Comparison of ENCODE assay signal across 38 mouse cellular contexts in genomic region chr12:105239060-105239459, GRCm38 (mm10). TPM values are rescaled to one million over a fixed set of nuclear protein-coding genes. Genes with fewer than 3 reads are reported as not detected.
DNase-seq lines count a peak whose midpoint lies in the region; ATAC-seq and TF ChIP-seq lines count a peak whose summit lies in the region.
"Had no signal": no experiment of that assay in that cellular context is flagged by ENCODE, and none has a peak within 500 bp of the region (broad histone marks: within the 10 kb centered on the region; RNA-seq: fewer than 3 reads in every experiment).

No protein-coding gene starts in this region.

- DNase-seq in forebrain, postnatal 0 days, result peak; percentile 24
- DNase-seq in forebrain, embryonic 10.5 days (ENCODE audit: extremely low spot score, low spot score), result no peak
- no peak for DNase-seq in hindbrain, postnatal 0 days (ENCODE audit: low spot score)
- DNase-seq in brain, embryonic 14.5 days (ENCODE audit: low read depth), result peak; percentile 64
- DNase-seq in midbrain, postnatal 0 days (ENCODE audit: low spot score), result no peak
- DNase-seq in cerebellum, adult 2 months, result no peak
- DNase-seq: adrenal gland, postnatal 14 days; cerebellum, adult 18-20 months; cerebellum, postnatal 14 days; gastrocnemius, postnatal 14 days; heart, postnatal 36 days; kidney, adult 11 months; kidney, postnatal 14 days; layer of hippocampus, adult 9-11 months; liver; lung, adult 2 months; lung, postnatal 10 days; right cerebral cortex, adult 18-20 months; thymus, adult 2 months; thymus, postnatal 36 days had no signal

- no peaks in the 10 kb centered on the region for H3K9me3 ChIP-seq in forebrain, postnatal 0 days (ENCODE audit: low read length)
- H3K9me3 ChIP-seq in forebrain, embryonic 10.5 days, result peaks cover 3% of the 10 kb centered on the region; the same call in 1 of the 2 replicates
- no peaks in the 10 kb centered on the region for H3K9me3 ChIP-seq in hindbrain, embryonic 16.5 days (ENCODE audit: control insufficient read depth, low read length)
- no peaks in the 10 kb centered on the region for H3K9me3 ChIP-seq in hindbrain, postnatal 0 days (ENCODE audit: low read length)
- no peaks in the 10 kb centered on the region for H3K9me3 ChIP-seq in midbrain, postnatal 0 days (ENCODE audit: low read length)
- H3K9me3 ChIP-seq: heart, embryonic 10.5 days; heart, embryonic 15.5 days had no signal

- H3K36me3 ChIP-seq in forebrain, postnatal 0 days (ENCODE audit: insufficient read depth), result no peaks in the 10 kb centered on the region
- no peaks in the 10 kb centered on the region for H3K36me3 ChIP-seq in forebrain, embryonic 10.5 days (replicated peaks)
- no peaks in the 10 kb centered on the region for H3K36me3 ChIP-seq in hindbrain, embryonic 16.5 days (ENCODE audit: control insufficient read depth, insufficient read depth, low read length)
- H3K36me3 ChIP-seq in hindbrain, postnatal 0 days (ENCODE audit: insufficient read depth, low read length), result no peaks in the 10 kb centered on the region
- no peaks in the 10 kb centered on the region for H3K36me3 ChIP-seq in midbrain, postnatal 0 days (ENCODE audit: insufficient read depth, low read length)
- H3K36me3 ChIP-seq: heart, embryonic 10.5 days; heart, embryonic 15.5 days had no signal

- H3K27ac ChIP-seq in forebrain, postnatal 0 days (ENCODE audit: low read depth, low read length), result no peak overlapping the region
- no peak overlapping the region for H3K27ac ChIP-seq in forebrain, embryonic 10.5 days
- 0 out of 2 replicates have a peak overlapping the region, but pooled peaks have one; percentile 16 for H3K27ac ChIP-seq in hindbrain, embryonic 16.5 days (ENCODE audit: low read depth, low read length)
- no peak overlapping the region for H3K27ac ChIP-seq in hindbrain, postnatal 0 days
- peak overlapping the region; percentile 26 for H3K27ac ChIP-seq in midbrain, postnatal 0 days (ENCODE audit: low read depth, low read length)
- H3K27ac ChIP-seq in cerebellum, adult 2 months (ENCODE audit: insufficient read depth, low read length), result no peak overlapping the region
- H3K27ac ChIP-seq: heart, embryonic 10.5 days; heart, embryonic 15.5 days; liver, embryonic 14.5 days; macrophage had no signal

- H3K4me2 ChIP-seq in forebrain, postnatal 0 days (ENCODE audit: low read depth), result no peak overlapping the region
- H3K4me2 ChIP-seq in hindbrain, embryonic 16.5 days (ENCODE audit: low read length), result no peak overlapping the region
- no peak overlapping the region for H3K4me2 ChIP-seq in hindbrain, postnatal 0 days (ENCODE audit: low read depth, low read length)
- H3K4me2 ChIP-seq in midbrain, postnatal 0 days (ENCODE audit: low read depth, low read length, poor library complexity, severe bottlenecking), result no peak overlapping the region
- H3K4me2 ChIP-seq: heart, embryonic 15.5 days had no signal

- no peak overlapping the region for H3K9ac ChIP-seq in forebrain, postnatal 0 days
- H3K9ac ChIP-seq in hindbrain, embryonic 16.5 days (ENCODE audit: low read depth, low read length), result no peak overlapping the region
- H3K9ac ChIP-seq in hindbrain, postnatal 0 days (replicated peaks; ENCODE audit: low read length), result no peak overlapping the region
- no peak overlapping the region for H3K9ac ChIP-seq in midbrain, postnatal 0 days (replicated peaks; ENCODE audit: low read length, poor library complexity, severe bottlenecking)
- H3K9ac ChIP-seq: heart, embryonic 15.5 days; liver, embryonic 14.5 days had no signal

- TF ChIP-seq CTCF in forebrain, postnatal 0 days (IDR thresholded peaks at IDR 0.05; ENCODE audit: low read depth), result no peak
- no peak for TF ChIP-seq CTCF in hindbrain, postnatal 0 days (IDR thresholded peaks at IDR 0.05; ENCODE audit: low read depth)
- TF ChIP-seq CTCF in brain, embryonic 14.5 days (IDR thresholded peaks at IDR 0.05; ENCODE audit: borderline replicate concordance, extremely low read depth, insufficient read depth, insufficient read length), result no peak
- TF ChIP-seq CTCF in midbrain, postnatal 0 days (IDR thresholded peaks at IDR 0.05), result no peak
- no peak for TF ChIP-seq CTCF in cerebellum, adult 2 months (IDR thresholded peaks at IDR 0.05; ENCODE audit: borderline replicate concordance, insufficient read depth, low read depth, low read length)

- TF ChIP-seq POLR2A in brain, embryonic 14.5 days (IDR thresholded peaks at IDR 0.05; ENCODE audit: borderline replicate concordance, extremely low read depth, insufficient read depth, insufficient read length, poor library complexity, severe bottlenecking), result no peak
- no peak for TF ChIP-seq POLR2A in cerebellum, adult 2 months (IDR thresholded peaks at IDR 0.05; ENCODE audit: borderline replicate concordance, insufficient read depth, low read length)

- peak; percentile 61; the same call in 1 of the 2 replicates for ATAC-seq in forebrain, postnatal 0 days
- ATAC-seq in hindbrain, embryonic 16.5 days, result 0 out of 2 replicates have a peak, but pooled peaks have one; percentile 25
- ATAC-seq in hindbrain, postnatal 0 days, result no peak
- no peak for ATAC-seq in midbrain, postnatal 0 days (ENCODE audit: low FRiP score)
- ATAC-seq: CD4-positive, CD25-positive, alpha-beta regulatory T cell, adult 4 months; inflammation-experienced regulatory T-cells, adult 6 months had no signal

- WGBS in forebrain, postnatal 0 days, result 34% methylated on average over 9 of the region's 9 CpGs
- WGBS in forebrain, embryonic 10.5 days, result 88% methylated on average over 9 of the region's 9 CpGs
- WGBS in hindbrain, embryonic 16.5 days, result 54% methylated on average over 9 of the region's 9 CpGs
- 48% methylated on average over 9 of the region's 9 CpGs for WGBS in hindbrain, postnatal 0 days
- 34% methylated on average over 9 of the region's 9 CpGs for WGBS in midbrain, postnatal 0 days
- WGBS in cerebellum, adult 2 months, result 72% methylated on average over 9 of the region's 9 CpGs

- no peak overlapping the region for H3K4me3 ChIP-seq in forebrain, postnatal 0 days (ENCODE audit: low read depth, low read length)
- no peak overlapping the region for H3K4me3 ChIP-seq in forebrain, embryonic 10.5 days
- H3K4me3 ChIP-seq in hindbrain, embryonic 16.5 days (ENCODE audit: low read length), result no peak overlapping the region
- no peak overlapping the region for H3K4me3 ChIP-seq in hindbrain, postnatal 0 days (ENCODE audit: low read length)
- no peak overlapping the region for H3K4me3 ChIP-seq in midbrain, postnatal 0 days (ENCODE audit: low read depth, low read length)
- no peak overlapping the region for H3K4me3 ChIP-seq in cerebellum, adult 2 months (replicated peaks; ENCODE audit: insufficient read depth, low read depth, low read length)
- H3K4me3 ChIP-seq: erythroblast, embryonic 14.5 days; heart, embryonic 10.5 days; heart, embryonic 15.5 days had no signal

- H3K4me1 ChIP-seq in forebrain, postnatal 0 days (ENCODE audit: insufficient read depth), result no peaks in the 10 kb centered on the region
- no peaks in the 10 kb centered on the region for H3K4me1 ChIP-seq in forebrain, embryonic 10.5 days
- H3K4me1 ChIP-seq in hindbrain, embryonic 16.5 days (ENCODE audit: control insufficient read depth, insufficient read depth, low read depth, low read length), result no peaks in the 10 kb centered on the region; the same call in 1 of the 2 replicates
- H3K4me1 ChIP-seq in hindbrain, postnatal 0 days (ENCODE audit: insufficient read depth, low read length), result no peaks in the 10 kb centered on the region
- H3K4me1 ChIP-seq in midbrain, postnatal 0 days (ENCODE audit: insufficient read depth, low read length), result peaks cover 5% of the 10 kb centered on the region; the same call in 1 of the 2 replicates
- H3K4me1 ChIP-seq in cerebellum, adult 2 months (ENCODE audit: control insufficient read depth, insufficient read depth, low read length), result no peaks in the 10 kb centered on the region
- H3K4me1 ChIP-seq: heart, embryonic 10.5 days; heart, embryonic 15.5 days had no signal

- no peaks in the 10 kb centered on the region for H3K27me3 ChIP-seq in forebrain, postnatal 0 days (ENCODE audit: insufficient read depth, low read length)
- H3K27me3 ChIP-seq in forebrain, embryonic 10.5 days (ENCODE audit: poor library complexity, severe bottlenecking), result no peaks in the 10 kb centered on the region
- no peaks in the 10 kb centered on the region for H3K27me3 ChIP-seq in hindbrain, embryonic 16.5 days (replicated peaks; ENCODE audit: control insufficient read depth, insufficient read depth, low read length)
- no peaks in the 10 kb centered on the region for H3K27me3 ChIP-seq in hindbrain, postnatal 0 days (ENCODE audit: insufficient read depth, low read length)
- H3K27me3 ChIP-seq in midbrain, postnatal 0 days (ENCODE audit: insufficient read depth, low read length), result no peaks in the 10 kb centered on the region
- H3K27me3 ChIP-seq in cerebellum, adult 2 months (ENCODE audit: control insufficient read depth, insufficient read depth, low read length), result no peaks in the 10 kb centered on the region
- H3K27me3 ChIP-seq: heart, embryonic 15.5 days had no signal

RNA-seq across cellular contexts. Expression of gene Tcl1, which starts 16.5 kb away (rescaled TPM):
- not detected in 2 replicates for total RNA-seq in forebrain, postnatal 0 days (2014; rRNA removed)
- polyA plus RNA-seq in forebrain, postnatal 0 days (2015; fragmentation: Nextera tagmentation; extraction: Ambion mirVana), result not detected in 2 replicates
- not detected in 2 replicates for polyA plus RNA-seq in forebrain, embryonic 10.5 days (2016; fragmentation: Nextera tagmentation; extraction: Ambion mirVana)
- polyA plus RNA-seq in hindbrain, embryonic 16.5 days (2015; fragmentation: Nextera tagmentation; extraction: Ambion mirVana), result not detected in 2 replicates
- not detected in 2 replicates for total RNA-seq in hindbrain, postnatal 0 days (2014; rRNA removed)
- not detected in 2 replicates for polyA plus RNA-seq in hindbrain, postnatal 0 days (2015; fragmentation: Nextera tagmentation; extraction: Ambion mirVana)
- polyA plus RNA-seq in brain, embryonic 14.5 days (2012; rRNA removed), result not detected in 2 replicates
- total RNA-seq in midbrain, postnatal 0 days (2014; rRNA removed), result not detected in 2 replicates
- polyA plus RNA-seq in midbrain, postnatal 0 days (2015; fragmentation: Nextera tagmentation; extraction: Ambion mirVana), result not detected in 2 replicates
- polyA plus RNA-seq in cerebellum, adult 2 months (2012; rRNA removed), result not detected in 2 replicates
- total RNA-seq: adrenal gland, postnatal 14 days; gastrocnemius, postnatal 14 days; granulocyte monocyte progenitor cell, adult 5-6 weeks; heart, postnatal 36 days; left cerebral cortex, adult 18-20 months; left cerebral cortex, postnatal 14 days; megakaryocyte-erythroid progenitor cell, adult 5-6 weeks had no signal
- polyA plus RNA-seq: CD4-positive, CD25-positive, alpha-beta regulatory T cell, adult 4 months; cortical plate, adult 2 months; embryonic facial prominence, embryonic 14.5 days; erythroblast, embryonic 14.5 days; heart, embryonic 10.5 days; heart, embryonic 15.5 days; inflammation-experienced regulatory T-cells, adult 6 months; kidney, embryonic 14.5 days; limb, embryonic 11.5 days; liver, embryonic 14.5 days; lung, adult 2 months; macrophage; neural tube, embryonic 11.5 days; spleen, adult 2 months had no signal

RNA-seq across cellular contexts. Expression of gene Tcl1b4, which starts 37.3 kb away (rescaled TPM):
- total RNA-seq in forebrain, postnatal 0 days (2014; rRNA removed), result not detected in 2 replicates
- not detected in 2 replicates for polyA plus RNA-seq in forebrain, postnatal 0 days (2015; fragmentation: Nextera tagmentation; extraction: Ambion mirVana)
- not detected in 2 replicates for polyA plus RNA-seq in forebrain, embryonic 10.5 days (2016; fragmentation: Nextera tagmentation; extraction: Ambion mirVana)
- polyA plus RNA-seq in hindbrain, embryonic 16.5 days (2015; fragmentation: Nextera tagmentation; extraction: Ambion mirVana), result not detected in 2 replicates
- total RNA-seq in hindbrain, postnatal 0 days (2014; rRNA removed), result not detected in 2 replicates
- polyA plus RNA-seq in hindbrain, postnatal 0 days (2015; fragmentation: Nextera tagmentation; extraction: Ambion mirVana), result not detected in 2 replicates
- not detected in 2 replicates for polyA plus RNA-seq in brain, embryonic 14.5 days (2012; rRNA removed)
- not detected in 2 replicates for total RNA-seq in midbrain, postnatal 0 days (2014; rRNA removed)
- not detected in 2 replicates for polyA plus RNA-seq in midbrain, postnatal 0 days (2015; fragmentation: Nextera tagmentation; extraction: Ambion mirVana)
- not detected in 2 replicates for polyA plus RNA-seq in cerebellum, adult 2 months (2012; rRNA removed)
- total RNA-seq: adrenal gland, postnatal 14 days; gastrocnemius, postnatal 14 days; granulocyte monocyte progenitor cell, adult 5-6 weeks; heart, postnatal 36 days; left cerebral cortex, adult 18-20 months; left cerebral cortex, postnatal 14 days; megakaryocyte-erythroid progenitor cell, adult 5-6 weeks had no signal
- polyA plus RNA-seq: CD4-positive, CD25-positive, alpha-beta regulatory T cell, adult 4 months; cortical plate, adult 2 months; embryonic facial prominence, embryonic 14.5 days; erythroblast, embryonic 14.5 days; heart, embryonic 10.5 days; heart, embryonic 15.5 days; inflammation-experienced regulatory T-cells, adult 6 months; kidney, embryonic 14.5 days; limb, embryonic 11.5 days; liver, embryonic 14.5 days; lung, adult 2 months; macrophage; neural tube, embryonic 11.5 days; spleen, adult 2 months; thymus, adult 2 months had no signal

RNA-seq across cellular contexts. Expression of gene Tcl1b3, which starts 48.2 kb away (rescaled TPM):
- not detected in 2 replicates for total RNA-seq in forebrain, postnatal 0 days (2014; rRNA removed)
- not detected in 2 replicates for polyA plus RNA-seq in forebrain, postnatal 0 days (2015; fragmentation: Nextera tagmentation; extraction: Ambion mirVana)
- not detected in 2 replicates for polyA plus RNA-seq in forebrain, embryonic 10.5 days (2016; fragmentation: Nextera tagmentation; extraction: Ambion mirVana)
- not detected in 2 replicates for polyA plus RNA-seq in hindbrain, embryonic 16.5 days (2015; fragmentation: Nextera tagmentation; extraction: Ambion mirVana)
- total RNA-seq in hindbrain, postnatal 0 days (2014; rRNA removed), result not detected in 2 replicates
- not detected in 2 replicates for polyA plus RNA-seq in hindbrain, postnatal 0 days (2015; fragmentation: Nextera tagmentation; extraction: Ambion mirVana)
- not detected in 2 replicates for polyA plus RNA-seq in brain, embryonic 14.5 days (2012; rRNA removed)
- not detected in 2 replicates for total RNA-seq in midbrain, postnatal 0 days (2014; rRNA removed)
- not detected in 2 replicates for polyA plus RNA-seq in midbrain, postnatal 0 days (2015; fragmentation: Nextera tagmentation; extraction: Ambion mirVana)
- polyA plus RNA-seq in cerebellum, adult 2 months (2012; rRNA removed), result not detected in 2 replicates
- total RNA-seq: adrenal gland, postnatal 14 days; gastrocnemius, postnatal 14 days; granulocyte monocyte progenitor cell, adult 5-6 weeks; heart, postnatal 36 days; left cerebral cortex, adult 18-20 months; left cerebral cortex, postnatal 14 days; megakaryocyte-erythroid progenitor cell, adult 5-6 weeks had no signal
- polyA plus RNA-seq: CD4-positive, CD25-positive, alpha-beta regulatory T cell, adult 4 months; cortical plate, adult 2 months; embryonic facial prominence, embryonic 14.5 days; erythroblast, embryonic 14.5 days; heart, embryonic 10.5 days; heart, embryonic 15.5 days; inflammation-experienced regulatory T-cells, adult 6 months; kidney, embryonic 14.5 days; limb, embryonic 11.5 days; liver, embryonic 14.5 days; lung, adult 2 months; macrophage; neural tube, embryonic 11.5 days; spleen, adult 2 months; thymus, adult 2 months had no signal

Comparison
In these comparisons a context has a peak if more than half of its experiments do, and no peak if none do; other contexts are left out.
1. ATAC-seq: peak in forebrain, postnatal 0 days (single experiment) and hindbrain, embryonic 16.5 days (single experiment); none in hindbrain, postnatal 0 days (single experiment) and midbrain, postnatal 0 days (single experiment).
2. DNase-seq: peak in forebrain, postnatal 0 days (single experiment) and brain, embryonic 14.5 days (single experiment); none in forebrain, embryonic 10.5 days (single experiment), hindbrain, postnatal 0 days (single experiment), midbrain, postnatal 0 days (single experiment) and cerebellum, adult 2 months (0 of 2).
3. H3K27ac ChIP-seq: peak in hindbrain, embryonic 16.5 days (single experiment) and midbrain, postnatal 0 days (single experiment); none in forebrain, postnatal 0 days (single experiment), forebrain, embryonic 10.5 days (single experiment), hindbrain, postnatal 0 days (single experiment) and cerebellum, adult 2 months (single experiment).